Mouse (Mus musculus) bone marrow macrophage, adult 2 months (primary cell): ENCODE results near the gene Ahnak.

Source experiments
- CTCF ChIP-seq: IDR thresholded peaks from 2 replicates; pipeline ENCODE4 v1.5.1; 2012; ENCODE audit warnings: low read depth, mild to moderate bottlenecking, low read length, moderate library complexity
- POLR2A ChIP-seq: IDR thresholded peaks from 2 replicates; pipeline ENCODE4 v1.6.1; 2012; ENCODE audit warnings: mild to moderate bottlenecking, low read depth, low read length, borderline replicate concordance

DNA sequence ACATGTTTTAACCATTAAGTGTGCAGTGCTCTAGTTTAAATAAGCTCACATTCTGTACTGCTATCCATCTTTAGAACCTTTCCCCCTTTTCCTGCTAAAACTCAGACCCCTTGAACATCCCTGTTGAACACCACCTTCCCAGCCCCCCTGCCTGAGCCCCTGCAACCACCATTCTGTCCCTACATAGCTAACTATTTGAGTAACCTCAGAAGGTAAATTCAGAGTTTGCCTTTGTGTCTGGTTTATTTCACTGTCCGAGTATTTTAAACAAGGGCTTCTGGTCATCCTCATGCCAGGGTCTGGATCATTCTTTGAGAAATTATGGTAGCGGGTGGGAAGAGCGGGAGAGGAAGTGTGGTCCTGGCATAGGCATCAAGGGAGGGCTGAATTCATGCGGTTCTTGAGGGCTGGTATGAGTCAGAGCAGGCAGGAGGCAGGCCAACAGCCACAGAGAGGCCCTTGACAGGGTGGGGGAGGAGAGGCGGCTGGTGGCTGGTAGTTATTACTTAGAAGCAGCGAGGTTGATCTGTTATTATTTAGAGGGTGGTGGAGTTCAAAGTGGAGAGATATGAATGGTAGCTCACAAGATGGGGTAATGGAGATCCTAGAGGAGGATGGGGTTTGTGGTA is 63.8 kb downstream of the Ahnak start:
- TF ChIP-seq CTCF (no peak), POLR2A (no peak)
